In the genomic region with DNA sequence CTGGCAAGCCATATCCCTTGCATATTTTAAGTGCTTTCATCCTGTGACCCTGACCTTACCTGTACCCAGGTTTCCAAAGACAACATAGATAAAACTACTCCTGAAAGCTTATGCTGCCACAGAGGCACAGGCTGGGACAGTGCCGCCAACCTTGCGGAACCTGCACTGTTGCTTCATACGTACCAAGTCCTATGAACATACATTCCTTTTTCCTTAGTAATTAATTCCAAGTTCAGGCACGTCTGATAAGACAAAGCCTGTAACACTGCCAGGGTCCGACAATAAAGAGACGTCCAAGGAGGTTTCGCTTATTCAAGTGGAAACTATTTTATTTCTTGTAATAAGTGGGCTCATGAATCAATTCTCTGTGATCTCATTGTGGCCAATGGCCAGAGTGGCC, we compare ENCODE assay signal across 10 mouse cellular contexts.
A peak's percentile ranks its signal among the peaks of the same experiment; 100 is the strongest.
DNase-seq lines count a peak whose midpoint lies in the region; ATAC-seq and TF ChIP-seq lines count a peak whose summit lies in the region.
"Had no signal": no experiment of that assay in that cellular context is flagged by ENCODE, and none has a peak within 500 bp of the region (broad histone marks: within the 10 kb centered on the region; RNA-seq: fewer than 3 reads in every experiment).

No protein-coding gene starts in this region.

- H3K4me1 ChIP-seq in midbrain, embryonic 13.5 days (replicated peaks) = peaks cover 5% of the 10 kb centered on the region; the same call in 1 of the 2 replicates
- H3K4me1 ChIP-seq in midbrain, postnatal 0 days (ENCODE audit: insufficient read depth, low read length) = no peaks in the 10 kb centered on the region
- 0 out of 2 replicates have a peak, but pooled peaks cover 5% of the 10 kb centered on the region for H3K4me1 ChIP-seq in kidney, postnatal 0 days (replicated peaks; ENCODE audit: insufficient read depth, low read length)
- 0 out of 2 replicates have a peak, but pooled peaks cover 2% of the 10 kb centered on the region for H3K4me1 ChIP-seq in stomach, embryonic 16.5 days (ENCODE audit: control insufficient read depth, insufficient read depth, low read length)

- H3K27ac ChIP-seq in midbrain, embryonic 13.5 days = no peak overlapping the region
- H3K27ac ChIP-seq in midbrain, postnatal 0 days (ENCODE audit: low read depth, low read length) = no peak overlapping the region
- no peak overlapping the region for H3K27ac ChIP-seq in kidney, postnatal 0 days
- no peak overlapping the region for H3K27ac ChIP-seq in stomach, embryonic 16.5 days (ENCODE audit: low read length)
- H3K27ac ChIP-seq: embryonic facial prominence, embryonic 13.5 days; limb, embryonic 15.5 days had no signal

- H3K4me3 ChIP-seq in midbrain, embryonic 13.5 days (replicated peaks) = no peak overlapping the region
- no peak overlapping the region for H3K4me3 ChIP-seq in midbrain, postnatal 0 days (ENCODE audit: low read depth, low read length)
- no peak overlapping the region for H3K4me3 ChIP-seq in kidney, postnatal 0 days (replicated peaks; ENCODE audit: low read depth, low read length)
- H3K4me3 ChIP-seq in stomach, embryonic 16.5 days (replicated peaks; ENCODE audit: low read length) = no peak overlapping the region
- H3K4me3 ChIP-seq: embryonic facial prominence, embryonic 13.5 days; limb, embryonic 15.5 days had no signal

- no peaks in the 10 kb centered on the region for H3K36me3 ChIP-seq in midbrain, embryonic 13.5 days
- no peaks in the 10 kb centered on the region for H3K36me3 ChIP-seq in midbrain, postnatal 0 days (ENCODE audit: insufficient read depth, low read length)
- H3K36me3 ChIP-seq in kidney, postnatal 0 days (ENCODE audit: insufficient read depth, low read length) = no peaks in the 10 kb centered on the region
- H3K36me3 ChIP-seq in stomach, embryonic 16.5 days (ENCODE audit: control insufficient read depth, insufficient read depth, low read length) = no peaks in the 10 kb centered on the region
- H3K36me3 ChIP-seq: embryonic facial prominence, embryonic 13.5 days; limb, embryonic 15.5 days had no signal

- H3K9me3 ChIP-seq in midbrain, embryonic 13.5 days = no peaks in the 10 kb centered on the region
- no peaks in the 10 kb centered on the region for H3K9me3 ChIP-seq in midbrain, postnatal 0 days (ENCODE audit: low read length)
- no peaks in the 10 kb centered on the region for H3K9me3 ChIP-seq in kidney, postnatal 0 days (replicated peaks; ENCODE audit: low read length)
- no peaks in the 10 kb centered on the region for H3K9me3 ChIP-seq in stomach, embryonic 16.5 days (replicated peaks; ENCODE audit: control insufficient read depth, low read length)
- H3K9me3 ChIP-seq: embryonic facial prominence, embryonic 13.5 days; limb, embryonic 15.5 days had no signal

- 0 out of 2 replicates have a peak, but pooled peaks cover 2% of the 10 kb centered on the region for H3K27me3 ChIP-seq in midbrain, embryonic 13.5 days
- H3K27me3 ChIP-seq in midbrain, postnatal 0 days (ENCODE audit: insufficient read depth, low read length) = no peaks in the 10 kb centered on the region
- no peaks in the 10 kb centered on the region for H3K27me3 ChIP-seq in kidney, postnatal 0 days (ENCODE audit: insufficient read depth, low read length)
- no peaks in the 10 kb centered on the region for H3K27me3 ChIP-seq in stomach, embryonic 16.5 days (ENCODE audit: control insufficient read depth, insufficient read depth, low read length)
- H3K27me3 ChIP-seq: embryonic facial prominence, embryonic 13.5 days; limb, embryonic 15.5 days had no signal

- no peak overlapping the region for H3K9ac ChIP-seq in midbrain, embryonic 13.5 days (replicated peaks)
- H3K9ac ChIP-seq in midbrain, postnatal 0 days (replicated peaks; ENCODE audit: low read length, poor library complexity, severe bottlenecking) = no peak overlapping the region
- H3K9ac ChIP-seq in kidney, postnatal 0 days (ENCODE audit: low read depth, low read length) = no peak overlapping the region
- no peak overlapping the region for H3K9ac ChIP-seq in stomach, embryonic 16.5 days (ENCODE audit: low read length)
- H3K9ac ChIP-seq: embryonic facial prominence, embryonic 13.5 days; limb, embryonic 15.5 days had no signal

- no peak for TF ChIP-seq CTCF in midbrain, postnatal 0 days (IDR thresholded peaks at IDR 0.05)
- TF ChIP-seq CTCF in kidney, postnatal 0 days (IDR thresholded peaks at IDR 0.05; ENCODE audit: low read depth) = no peak

- ATAC-seq in midbrain, embryonic 13.5 days = 0 out of 2 replicates have a peak, but pooled peaks have one; percentile 34
- ATAC-seq in midbrain, postnatal 0 days (ENCODE audit: low FRiP score) = no peak
- ATAC-seq in kidney, postnatal 0 days (replicated peaks; ENCODE audit: low FRiP score, low read depth) = no peak; the same call in 1 of the 2 replicates
- ATAC-seq in stomach, embryonic 16.5 days (ENCODE audit: insufficient read depth, low FRiP score) = peak; percentile 68; the same call in 1 of the 2 replicates
- ATAC-seq in megakaryocyte-erythroid progenitor cell, adult 5-6 weeks (replicated peaks; ENCODE audit: low FRiP score, low TSS enrichment, poor library complexity, severe bottlenecking) = no peak

- DNase-seq in midbrain, postnatal 0 days (ENCODE audit: low spot score) = no peak
- peak; percentile 76 for DNase-seq in gonadal fat pad, adult 2 months (ENCODE audit: low read depth)
- DNase-seq in kidney, postnatal 0 days (ENCODE audit: low spot score) = peak; percentile 50
- no peak for DNase-seq in cerebellum, postnatal 4 days (ENCODE audit: low spot score in 2 of 2)
- DNase-seq in right cerebral cortex, postnatal 36 days (ENCODE audit: low spot score in 2 of 2) = no peak

- WGBS in midbrain, embryonic 13.5 days = 38% methylated on average over 7 of the region's 7 CpGs
- 47% methylated on average over 7 of the region's 7 CpGs for WGBS in midbrain, postnatal 0 days
- WGBS in kidney, postnatal 0 days = 22% methylated on average over 7 of the region's 7 CpGs
- 46% methylated on average over 7 of the region's 7 CpGs for WGBS in stomach, embryonic 16.5 days

- H3K4me2 ChIP-seq in midbrain, embryonic 13.5 days (replicated peaks) = no peak overlapping the region
- no peak overlapping the region for H3K4me2 ChIP-seq in midbrain, postnatal 0 days (ENCODE audit: low read depth, low read length, poor library complexity, severe bottlenecking)
- no peak overlapping the region for H3K4me2 ChIP-seq in kidney, postnatal 0 days (ENCODE audit: low read length)
- H3K4me2 ChIP-seq in stomach, embryonic 16.5 days (ENCODE audit: low read depth, low read length) = no peak overlapping the region
- H3K4me2 ChIP-seq: embryonic facial prominence, embryonic 13.5 days; limb, embryonic 15.5 days had no signal

Comparison
In these comparisons a context has a peak if more than half of its experiments do, and no peak if none do; other contexts are left out.
1. ATAC-seq: peak in midbrain, embryonic 13.5 days (single experiment) and stomach, embryonic 16.5 days (single experiment); none in midbrain, postnatal 0 days (single experiment), kidney, postnatal 0 days (single experiment) and megakaryocyte-erythroid progenitor cell, adult 5-6 weeks (single experiment).
2. DNase-seq: peak in gonadal fat pad, adult 2 months (single experiment) and kidney, postnatal 0 days (single experiment); none in midbrain, postnatal 0 days (single experiment), cerebellum, postnatal 4 days (0 of 2) and right cerebral cortex, postnatal 36 days (0 of 2).